22 mouse cellular contexts compared by ENCODE assay signal in genomic region chr2:24456841-24457240, GRCm38 (mm10). TPM values are rescaled to one million over a fixed set of nuclear protein-coding genes. Genes with fewer than 3 reads are reported as not detected.
DNase-seq lines count a peak whose midpoint lies in the region; ATAC-seq lines count a peak whose summit lies in the region.
"Had no signal": no experiment of that assay in that cellular context is flagged by ENCODE, and none has a peak within 500 bp of the region (broad histone marks: within the 10 kb centered on the region; RNA-seq: fewer than 3 reads in every experiment).

No protein-coding gene starts in this region.

- no peaks in the 10 kb centered on the region for H3K4me1 ChIP-seq in heart, embryonic 10.5 days
- H3K4me1 ChIP-seq in kidney, embryonic 16.5 days (ENCODE audit: insufficient read depth, low read length): peaks cover 76% of the 10 kb centered on the region
- H3K4me1 ChIP-seq: forebrain, embryonic 13.5 days; hindbrain, embryonic 12.5 days had no signal

- H3K9me3 ChIP-seq in heart, embryonic 10.5 days: no peaks in the 10 kb centered on the region
- H3K9me3 ChIP-seq in kidney, embryonic 16.5 days (ENCODE audit: low read length): no peaks in the 10 kb centered on the region
- H3K9me3 ChIP-seq: embryonic facial prominence, embryonic 10.5 days; forebrain, embryonic 13.5 days; hindbrain, embryonic 12.5 days had no signal

- no peak overlapping the region for H3K4me2 ChIP-seq in kidney, embryonic 16.5 days (replicated peaks; ENCODE audit: low read depth, low read length)
- H3K4me2 ChIP-seq: forebrain, embryonic 13.5 days; hindbrain, embryonic 12.5 days had no signal

- H3K4me3 ChIP-seq in heart, embryonic 10.5 days: no peak overlapping the region
- H3K4me3 ChIP-seq in kidney, embryonic 16.5 days (ENCODE audit: low read length): no peak overlapping the region
- H3K4me3 ChIP-seq: embryonic facial prominence, embryonic 10.5 days; forebrain, embryonic 13.5 days; hindbrain, embryonic 12.5 days had no signal

- no peaks in the 10 kb centered on the region for H3K36me3 ChIP-seq in heart, embryonic 10.5 days
- H3K36me3 ChIP-seq in kidney, embryonic 16.5 days (ENCODE audit: insufficient read depth, low read length): 0 out of 2 replicates have a peak, but pooled peaks cover 2% of the 10 kb centered on the region
- H3K36me3 ChIP-seq: embryonic facial prominence, embryonic 10.5 days; hindbrain, embryonic 12.5 days had no signal

- H3K27me3 ChIP-seq in heart, embryonic 10.5 days (ENCODE audit: insufficient read depth, poor library complexity, severe bottlenecking): 0 out of 2 replicates have a peak, but pooled peaks cover 9% of the 10 kb centered on the region
- no peaks in the 10 kb centered on the region for H3K27me3 ChIP-seq in kidney, embryonic 16.5 days (ENCODE audit: insufficient read depth, low read length)
- H3K27me3 ChIP-seq: hindbrain, embryonic 12.5 days had no signal

- no peak for ATAC-seq in kidney, embryonic 16.5 days (ENCODE audit: low FRiP score, low TSS enrichment)
- peak; percentile 76 for ATAC-seq in megakaryocyte progenitor cell, adult 5-6 weeks (replicated peaks; ENCODE audit: poor library complexity)
- ATAC-seq: forebrain, embryonic 13.5 days; forebrain, postnatal 0 days had no signal

- DNase-seq in heart, adult 11 months: peak; percentile 61
- DNase-seq in heart, embryonic 10.5 days (ENCODE audit: low spot score): no peak
- DNase-seq in kidney, postnatal 10 days: no peak
- DNase-seq in NIH3T3 (ENCODE audit: low read depth): peak; percentile 11
- DNase-seq in urinary bladder, postnatal 4 days (ENCODE audit: low spot score in 2 of 2): no peak
- DNase-seq: adrenal gland, adult 2 months; adrenal gland, postnatal 25 days; cerebellum, adult 18-20 months; cerebellum, adult 9-11 months; cerebellum, postnatal 36 days; forebrain, postnatal 0 days; gastrocnemius, postnatal 14 days; heart, postnatal 10 days; heart, postnatal 4 days had no signal

- H3K27ac ChIP-seq in heart, embryonic 10.5 days: no peak overlapping the region
- peak overlapping the region; percentile 61; the same call in 1 of the 2 replicates for H3K27ac ChIP-seq in kidney, embryonic 16.5 days (ENCODE audit: low read length)
- H3K27ac ChIP-seq: embryonic facial prominence, embryonic 10.5 days; forebrain, embryonic 13.5 days; hindbrain, embryonic 12.5 days had no signal

- H3K9ac ChIP-seq in kidney, embryonic 16.5 days (replicated peaks; ENCODE audit: low read length): no peak overlapping the region
- H3K9ac ChIP-seq: forebrain, embryonic 13.5 days; forebrain, postnatal 0 days; hindbrain, embryonic 12.5 days had no signal

- WGBS in heart, embryonic 10.5 days: 77% methylated on average over 4 of the region's 4 CpGs
- 73% methylated on average over 4 of the region's 4 CpGs for WGBS in kidney, embryonic 16.5 days

RNA-seq across cellular contexts. Expression of gene Pax8, which starts 18.6 kb away (rescaled TPM):
- 0.52 and 1.6 TPM in 2 replicates for polyA plus RNA-seq in heart, embryonic 10.5 days (2016; fragmentation: Nextera tagmentation; extraction: Ambion mirVana)
- polyA plus RNA-seq in kidney, embryonic 16.5 days (2015; fragmentation: Nextera tagmentation; extraction: Ambion mirVana): 134 and 160 TPM in 2 replicates
- total RNA-seq in megakaryocyte progenitor cell, adult 5-6 weeks (2015): 1.3 and 2.9 TPM in 2 replicates
- total RNA-seq in megakaryocyte progenitor cell, adult 5-6 weeks (2017): 0.20 and 1.1 TPM in 2 replicates
- total RNA-seq: adrenal gland, adult 2 months; adrenal gland, postnatal 25 days; forebrain, postnatal 0 days; gastrocnemius, adult 18-20 months; gastrocnemius, postnatal 14 days; heart, postnatal 10 days; heart, postnatal 4 days had no signal
- polyA plus RNA-seq: adrenal gland, adult 2 months; C2C12; heart, embryonic 14.5 days had no signal

Comparison
In these comparisons a context has a peak if more than half of its experiments do, and no peak if none do; other contexts are left out.
1. DNase-seq: peak in heart, adult 11 months (single experiment) and NIH3T3 (single experiment); none in heart, embryonic 10.5 days (single experiment), kidney, postnatal 10 days (single experiment) and urinary bladder, postnatal 4 days (0 of 2).
2. RNA of gene Pax8, which starts 18.6 kb away (polyA plus RNA-seq): 134 to 160 TPM in kidney, embryonic 16.5 days; 0.52 to 1.6 TPM in heart, embryonic 10.5 days; every median in the first group is over 10 times any median in the second.